Mouse (Mus musculus): Measurements from ENCODE around the gene Nrgn.

DNA sequence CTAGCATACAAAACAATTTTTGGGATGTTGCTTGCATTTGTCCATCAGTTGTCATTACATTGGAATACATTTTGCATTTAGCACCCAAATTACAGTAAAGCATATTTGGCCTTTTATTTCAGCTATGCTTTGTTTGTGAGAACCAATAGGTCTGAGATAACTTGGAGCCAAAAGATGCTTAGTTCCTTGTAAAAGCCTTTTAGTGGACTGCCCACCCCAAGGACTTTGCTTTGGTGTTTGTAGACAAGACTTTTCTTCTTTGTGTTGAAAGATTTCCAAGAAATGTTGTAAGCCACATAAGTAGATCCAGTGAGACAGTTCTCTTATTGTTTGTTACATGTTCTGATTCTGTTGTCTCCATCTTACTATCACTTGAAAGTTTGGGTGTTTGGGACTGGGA is 56.4 kb downstream of the Nrgn start:
- TF ChIP-seq EP300 (IDR thresholded peaks at IDR 0.05; ENCODE audit: insufficient read depth, low read depth, low read length) (no peak), CTCF (IDR thresholded peaks at IDR 0.05) (no peak), POLR2A (IDR thresholded peaks at IDR 0.05; ENCODE audit: insufficient read depth, low read depth, low read length) (no peak)

Measured in heart, adult 2 months (tissue).